Mouse (Mus musculus) small intestine, adult 2 months (tissue): ENCODE data around the gene Kirrel3.

Experiments
- CTCF ChIP-seq: fragments of 200-500 bp; IDR thresholded peaks from 2 replicates; pipeline ENCODE4 v1.5.1; 2012; ENCODE audit warnings: low read depth, mild to moderate bottlenecking, control low read depth, inconsistent platforms, low read length, moderate library complexity, mixed read lengths; ENCODE audit not compliant: insufficient replicate concordance, insufficient read length; ENCODE audit errors: extremely low read depth
- POLR2A ChIP-seq: fragments of 200-500 bp; IDR thresholded peaks from 2 replicates; pipeline ENCODE4 v1.6.1; 2012; ENCODE audit warnings: low read depth, mild to moderate bottlenecking, control low read depth, inconsistent platforms, low read length, moderate library complexity

- TF ChIP-seq CTCF, result no peak
- no peak for TF ChIP-seq POLR2A
These were observed 56.2 kb downstream of the Kirrel3 start for GRCm38 (mm10) chr9:34541908-34542307.
